1 mouse cellular context compared by ENCODE assay signal in the genomic region with DNA sequence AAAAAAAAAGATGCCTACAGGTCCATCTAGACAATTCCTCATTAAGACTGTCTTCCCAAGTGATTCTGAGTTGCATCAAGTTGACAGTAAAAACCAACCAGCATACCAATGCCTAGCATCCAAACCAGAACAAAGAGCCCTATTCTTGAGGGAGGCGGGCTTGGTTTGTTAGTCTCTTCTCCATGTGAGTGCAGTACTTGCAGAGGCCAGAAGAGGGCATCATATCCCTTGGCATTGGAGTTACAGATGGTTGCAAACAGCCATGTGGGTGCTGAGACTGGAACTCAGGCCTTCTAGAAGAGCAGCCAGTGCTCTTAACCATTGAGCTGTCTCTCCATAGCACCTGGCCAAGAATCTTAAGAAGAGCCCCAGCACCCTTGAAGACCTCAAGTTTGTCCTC.
TF ChIP-seq lines count a peak whose summit lies in the region.

No protein-coding gene starts in this region.

TF ChIP-seq in MEL, 35 proteins besides CTCF, POLR2A, EP300 and RAD21 (continued from another document):
- TF ChIP-seq SMC3 (IDR thresholded peaks at IDR 0.05; ENCODE audit: low read depth, low read length) (peak; percentile 42; the same call in 1 of the 2 replicates), RCOR1 (IDR thresholded peaks at IDR 0.05; ENCODE audit: low read depth, low read length) (no peak)
TF ChIP-seq in MEL: peak in this region for 2.
